32 mouse cellular contexts compared by ENCODE assay signal in the genomic region with DNA sequence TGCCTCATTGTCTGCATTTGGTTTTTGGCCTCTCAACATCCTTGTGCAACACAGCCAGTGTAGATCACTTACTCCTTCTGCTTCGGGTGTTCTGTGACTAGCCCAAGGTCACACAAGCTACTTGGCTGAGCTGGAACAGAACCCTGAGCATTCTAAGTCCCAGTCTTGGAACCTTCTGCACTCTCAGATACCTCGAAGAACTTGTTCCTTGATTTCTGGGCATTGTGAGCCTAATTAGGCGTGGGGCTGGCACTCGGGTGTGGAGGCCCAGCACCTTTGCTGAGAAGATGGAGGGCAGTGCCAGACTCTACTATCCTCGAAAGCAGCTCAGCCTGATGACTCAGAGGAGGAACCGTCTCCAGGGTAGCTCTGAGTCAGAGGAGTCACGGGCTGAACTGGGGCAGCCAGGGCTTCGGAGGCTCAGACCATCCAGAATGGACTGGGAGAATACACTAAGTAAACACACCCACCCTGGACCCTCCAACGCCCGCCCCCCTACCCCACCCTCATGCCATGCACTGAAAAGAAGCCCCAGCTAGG. TPM values are rescaled to one million over a fixed set of nuclear protein-coding genes. Genes with fewer than 3 reads are reported as not detected.
A peak's percentile ranks its signal among the peaks of the same experiment; 100 is the strongest.
DNase-seq lines count a peak whose midpoint lies in the region; ATAC-seq lines count a peak whose summit lies in the region.
"Had no signal": no experiment of that assay in that cellular context is flagged by ENCODE, and none has a peak within 500 bp of the region (broad histone marks: within the 10 kb centered on the region; RNA-seq: fewer than 3 reads in every experiment).

No protein-coding gene starts in this region.

- WGBS in embryonic facial prominence, embryonic 10.5 days = 82% methylated on average over 10 of the region's 10 CpGs
- 83% methylated on average over 10 of the region's 10 CpGs for WGBS in forebrain, embryonic 12.5 days
- WGBS in hindbrain, embryonic 14.5 days = 79% methylated on average over 10 of the region's 10 CpGs

- no peak for ATAC-seq in forebrain, embryonic 12.5 days (ENCODE audit: low FRiP score)
- no peak for ATAC-seq in hindbrain, embryonic 14.5 days (ENCODE audit: low FRiP score)
- ATAC-seq: forebrain, embryonic 15.5 days had no signal

- H3K27ac ChIP-seq in embryonic facial prominence, embryonic 10.5 days (replicated peaks) = 0 out of 2 replicates have a peak overlapping the region, but pooled peaks have one; percentile 19
- H3K27ac ChIP-seq in forebrain, embryonic 12.5 days = no peak overlapping the region
- H3K27ac ChIP-seq in hindbrain, embryonic 14.5 days = no peak overlapping the region
- H3K27ac ChIP-seq: embryonic facial prominence, embryonic 13.5 days; forebrain, embryonic 15.5 days; hindbrain, embryonic 12.5 days; kidney, postnatal 0 days; left cerebral cortex, adult 2 months; liver, embryonic 13.5 days; midbrain, embryonic 12.5 days; neural tube, embryonic 15.5 days had no signal

- no peak overlapping the region for H3K4me2 ChIP-seq in forebrain, embryonic 12.5 days
- H3K4me2 ChIP-seq in hindbrain, embryonic 14.5 days (replicated peaks) = no peak overlapping the region
- H3K4me2 ChIP-seq: embryonic facial prominence, embryonic 13.5 days; forebrain, embryonic 15.5 days; hindbrain, embryonic 12.5 days; liver, embryonic 13.5 days; midbrain, embryonic 12.5 days; neural tube, embryonic 15.5 days had no signal

- peaks cover 53% of the 10 kb centered on the region for H3K27me3 ChIP-seq in embryonic facial prominence, embryonic 10.5 days (replicated peaks; ENCODE audit: low read depth, poor library complexity, severe bottlenecking)
- H3K27me3 ChIP-seq in forebrain, embryonic 12.5 days = peaks cover 65% of the 10 kb centered on the region
- H3K27me3 ChIP-seq in hindbrain, embryonic 14.5 days (ENCODE audit: control insufficient read depth, insufficient read depth, low read length) = peaks cover 41% of the 10 kb centered on the region

- no peaks in the 10 kb centered on the region for H3K9me3 ChIP-seq in embryonic facial prominence, embryonic 10.5 days
- H3K9me3 ChIP-seq in forebrain, embryonic 12.5 days = no peaks in the 10 kb centered on the region
- H3K9me3 ChIP-seq in hindbrain, embryonic 14.5 days (ENCODE audit: control insufficient read depth, low read length) = no peaks in the 10 kb centered on the region
- H3K9me3 ChIP-seq: embryonic facial prominence, embryonic 13.5 days; forebrain, embryonic 15.5 days; hindbrain, embryonic 12.5 days; liver, embryonic 13.5 days; midbrain, embryonic 12.5 days; neural tube, embryonic 15.5 days had no signal

- H3K4me3 ChIP-seq in embryonic facial prominence, embryonic 10.5 days = no peak overlapping the region
- no peak overlapping the region for H3K4me3 ChIP-seq in forebrain, embryonic 12.5 days (replicated peaks)
- no peak overlapping the region for H3K4me3 ChIP-seq in hindbrain, embryonic 14.5 days (replicated peaks; ENCODE audit: low read length)
- H3K4me3 ChIP-seq: embryonic facial prominence, embryonic 13.5 days; erythroblast, embryonic 14.5 days; forebrain, embryonic 15.5 days; hindbrain, embryonic 12.5 days; left cerebral cortex, adult 2 months; liver, embryonic 13.5 days; midbrain, embryonic 12.5 days; neural tube, embryonic 15.5 days had no signal

- peaks cover 60% of the 10 kb centered on the region for H3K4me1 ChIP-seq in embryonic facial prominence, embryonic 10.5 days
- H3K4me1 ChIP-seq in forebrain, embryonic 12.5 days = 0 out of 2 replicates have a peak, but pooled peaks cover 9% of the 10 kb centered on the region
- peaks cover 4% of the 10 kb centered on the region; the same call in 1 of the 2 replicates for H3K4me1 ChIP-seq in hindbrain, embryonic 14.5 days (replicated peaks; ENCODE audit: control insufficient read depth, insufficient read depth, low read length)
- H3K4me1 ChIP-seq: liver, embryonic 13.5 days; midbrain, embryonic 12.5 days had no signal

- H3K9ac ChIP-seq in forebrain, embryonic 12.5 days = no peak overlapping the region
- no peak overlapping the region for H3K9ac ChIP-seq in hindbrain, embryonic 14.5 days
- H3K9ac ChIP-seq: forebrain, embryonic 15.5 days; hindbrain, embryonic 12.5 days; liver, embryonic 13.5 days; midbrain, embryonic 12.5 days; neural tube, embryonic 15.5 days had no signal

- peaks cover 4% of the 10 kb centered on the region; the same call in 1 of the 2 replicates for H3K36me3 ChIP-seq in embryonic facial prominence, embryonic 10.5 days (replicated peaks)
- H3K36me3 ChIP-seq in forebrain, embryonic 12.5 days (replicated peaks) = no peaks in the 10 kb centered on the region
- no peaks in the 10 kb centered on the region for H3K36me3 ChIP-seq in hindbrain, embryonic 14.5 days (replicated peaks; ENCODE audit: control insufficient read depth, insufficient read depth)
- H3K36me3 ChIP-seq: embryonic facial prominence, embryonic 13.5 days; forebrain, embryonic 15.5 days; hindbrain, embryonic 12.5 days; liver, embryonic 13.5 days; midbrain, embryonic 12.5 days; neural tube, embryonic 15.5 days had no signal

- DNase-seq in urinary bladder, postnatal 14 days (ENCODE audit: low spot score) = peak; percentile 29
- DNase-seq in urinary bladder, postnatal 4 days (ENCODE audit: low spot score in 2 of 2) = no peak
- DNase-seq in adrenal gland, adult 8-10 months = peak; percentile 46
- DNase-seq in embryonic facial prominence, embryonic 10.5 days (ENCODE audit: low spot score) = no peak
- no peak for DNase-seq in cerebellum, postnatal 10 days
- no peak for DNase-seq in hindbrain, embryonic 14.5 days (ENCODE audit: low spot score)
- DNase-seq: cerebellum, adult 11-12 months; cerebellum, postnatal 14 days; gastrocnemius, postnatal 14 days; heart, adult 18-20 months; kidney, adult 11 months; liver, embryonic 13.5 days; lung, adult 2 months; lung, postnatal 14 days; thymus, postnatal 14 days had no signal

RNA-seq across cellular contexts. Expression of gene Kank4, which starts 1.9 kb away (rescaled TPM):
- 1 to 10 TPM; 3.1 to 4.2 (median 4.0) TPM for total RNA-seq in adrenal gland, adult 8-10 months (2022)
- 2.1 and 2.5 TPM in 2 replicates for polyA plus RNA-seq in embryonic facial prominence, embryonic 10.5 days (2016; fragmentation: Nextera tagmentation; extraction: Ambion mirVana)
- polyA plus RNA-seq in forebrain, embryonic 12.5 days (2016; fragmentation: Nextera tagmentation; extraction: Ambion mirVana) = 0.60 and 0.82 TPM in 2 replicates
- 0.95 and 1.0 TPM in 2 replicates for polyA plus RNA-seq in hindbrain, embryonic 14.5 days (2014; fragmentation: Nextera tagmentation; extraction: Ambion mirVana)
- polyA plus RNA-seq: erythroblast, embryonic 14.5 days had no signal

RNA-seq across cellular contexts. Expression of gene I0C0044D17Rik, which starts 4.4 kb away (rescaled TPM):
- not detected for total RNA-seq in adrenal gland, adult 8-10 months (2022)
- not detected in 2 replicates for polyA plus RNA-seq in embryonic facial prominence, embryonic 10.5 days (2016; fragmentation: Nextera tagmentation; extraction: Ambion mirVana)
- polyA plus RNA-seq in forebrain, embryonic 12.5 days (2016; fragmentation: Nextera tagmentation; extraction: Ambion mirVana) = not detected in 2 replicates
- polyA plus RNA-seq in hindbrain, embryonic 14.5 days (2014; fragmentation: Nextera tagmentation; extraction: Ambion mirVana) = not detected in 2 replicates
- total RNA-seq: adrenal gland, adult 18-20 months; gastrocnemius, postnatal 14 days; heart, adult 18-20 months; heart, postnatal 25 days; layer of hippocampus, postnatal 10 days; left cerebral cortex, adult 2 months; left cerebral cortex, postnatal 36 days; megakaryocyte progenitor cell, adult 5-6 weeks had no signal
- polyA plus RNA-seq: embryonic facial prominence, embryonic 13.5 days; erythroblast, embryonic 14.5 days; forebrain, embryonic 15.5 days; heart, embryonic 14.5 days; hindbrain, embryonic 12.5 days; kidney, postnatal 0 days; limb, embryonic 14.5 days; liver, embryonic 13.5 days; lung, adult 2 months; midbrain, embryonic 12.5 days; neural tube, embryonic 15.5 days; testis, adult 2 months had no signal

Comparison
In these comparisons a context has a peak if more than half of its experiments do, and no peak if none do; other contexts are left out.
1. DNase-seq: peak in urinary bladder, postnatal 14 days (single experiment) and adrenal gland, adult 8-10 months (single experiment); none in urinary bladder, postnatal 4 days (0 of 2), embryonic facial prominence, embryonic 10.5 days (single experiment), cerebellum, postnatal 10 days (0 of 2) and hindbrain, embryonic 14.5 days (single experiment).